Mouse (Mus musculus) cerebellum, adult 11 months (tissue): Measurements from ENCODE around the gene Slc1a3.
A peak's percentile ranks its signal among the peaks of the same experiment; 100 is the strongest.
"Not testable (repeated sequence)": the region's sequence is repeated elsewhere in the genome, so short reads cannot be mapped to it uniquely, and the experiment has no call there.

Experiments used
- DNase-seq: peaks from one replicate; pipeline ENCODE4 v3.0.0; 2022

Slc1a3 gene

DNA sequence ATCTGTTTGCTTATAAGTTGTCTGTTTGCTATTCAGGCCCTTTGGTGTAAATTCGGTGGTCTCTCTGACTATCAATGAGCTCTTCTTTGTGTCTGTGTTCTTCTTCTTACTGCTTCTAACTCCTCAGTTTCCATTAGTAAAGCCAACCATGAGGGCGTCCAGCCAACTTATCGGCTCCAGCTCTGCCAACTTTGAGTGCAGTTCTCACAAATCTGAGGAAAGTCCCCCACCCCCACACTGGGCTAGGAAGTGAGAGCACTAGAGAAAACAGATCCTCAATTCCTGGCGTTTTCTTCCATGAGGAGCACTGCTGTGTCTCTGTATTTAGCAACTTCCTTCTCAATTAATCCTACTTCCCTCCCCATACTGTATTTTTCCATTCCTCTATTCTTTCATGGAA, 4.4 kb downstream of the Slc1a3 start:
- DNase-seq = peak; percentile 12

DNA sequence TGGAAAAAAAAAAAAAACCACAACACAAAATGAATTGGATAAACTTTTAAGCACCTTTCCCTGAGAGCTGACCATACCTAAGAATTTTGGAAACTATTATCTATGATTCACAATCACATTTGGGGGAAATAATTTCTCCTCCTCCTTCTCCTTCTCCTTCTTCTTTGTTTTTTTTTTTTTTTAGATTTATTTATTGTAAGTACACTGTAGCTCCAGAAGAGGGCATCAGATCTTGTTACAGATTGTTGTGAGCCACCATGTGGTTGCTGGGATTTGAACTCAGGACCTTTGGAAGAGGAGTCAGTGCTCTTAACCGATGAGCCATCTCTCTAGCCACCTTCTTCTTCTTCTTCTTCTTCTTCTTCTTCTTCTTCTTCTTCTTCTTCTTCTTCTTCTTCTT, 5.0 kb downstream of the Slc1a3 start:
- not testable (repeated sequence) for DNase-seq

DNA sequence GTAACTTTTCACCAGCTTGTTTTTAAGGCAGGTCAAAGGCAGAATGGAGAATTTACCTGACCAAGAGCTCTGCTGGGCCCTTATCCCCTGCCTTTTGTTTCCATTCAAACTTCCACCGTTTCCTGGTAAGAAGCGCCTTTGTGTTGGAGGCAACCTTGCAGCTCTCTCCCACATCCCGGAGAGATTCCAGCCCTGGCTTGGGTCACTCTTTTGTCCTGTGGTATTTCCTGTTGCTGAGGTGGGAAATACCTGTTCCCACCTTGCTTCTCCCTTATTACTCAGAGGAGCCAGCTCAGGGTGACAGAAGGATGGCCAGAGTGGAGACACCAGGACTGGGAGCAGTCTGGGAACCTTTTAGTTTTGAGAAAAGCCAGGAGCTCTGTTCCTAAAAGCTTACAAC, 12.6 kb downstream of the Slc1a3 start:
- DNase-seq = no peak

DNA sequence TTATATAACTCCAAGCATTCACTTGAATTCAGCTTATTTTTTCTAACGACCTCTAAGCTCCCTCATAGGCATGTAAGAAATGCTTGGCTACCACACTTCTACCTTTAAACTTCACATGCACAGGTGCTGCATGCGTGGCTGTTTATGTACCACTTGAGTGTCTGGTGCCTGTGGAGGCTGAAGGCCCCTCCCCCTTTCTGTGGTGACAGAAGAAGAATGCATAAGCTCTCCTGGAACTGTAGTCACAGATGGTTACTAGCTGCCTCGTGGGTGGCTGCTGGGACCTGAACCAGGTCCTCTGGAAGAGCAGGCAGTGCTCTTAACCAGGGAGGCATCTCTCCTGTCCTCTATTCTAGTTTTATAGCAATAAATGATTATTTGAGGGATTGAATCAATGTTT, 13.1 kb downstream of the Slc1a3 start:
- no peak for DNase-seq

DNA sequence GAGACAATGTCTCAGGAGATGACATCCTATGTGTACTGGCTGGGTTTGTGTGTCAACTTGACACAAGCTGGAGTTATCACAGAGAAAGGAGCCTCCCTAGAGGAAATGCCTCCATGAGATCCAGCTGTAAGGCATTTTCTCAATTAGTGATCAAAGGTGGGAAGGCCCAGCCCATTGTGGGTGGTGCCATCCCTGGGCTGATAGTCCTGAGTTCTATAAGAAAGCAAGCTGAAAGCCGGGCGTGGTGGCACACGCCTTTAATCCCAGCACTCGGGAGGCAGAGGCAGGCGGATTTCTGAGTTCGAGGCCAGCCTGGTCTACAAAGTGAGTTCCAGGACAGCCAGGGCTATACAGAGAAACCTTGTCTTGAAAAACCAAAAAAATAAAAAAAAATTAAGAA, 20.4 kb downstream of the Slc1a3 start:
- not testable (repeated sequence) for DNase-seq

DNA sequence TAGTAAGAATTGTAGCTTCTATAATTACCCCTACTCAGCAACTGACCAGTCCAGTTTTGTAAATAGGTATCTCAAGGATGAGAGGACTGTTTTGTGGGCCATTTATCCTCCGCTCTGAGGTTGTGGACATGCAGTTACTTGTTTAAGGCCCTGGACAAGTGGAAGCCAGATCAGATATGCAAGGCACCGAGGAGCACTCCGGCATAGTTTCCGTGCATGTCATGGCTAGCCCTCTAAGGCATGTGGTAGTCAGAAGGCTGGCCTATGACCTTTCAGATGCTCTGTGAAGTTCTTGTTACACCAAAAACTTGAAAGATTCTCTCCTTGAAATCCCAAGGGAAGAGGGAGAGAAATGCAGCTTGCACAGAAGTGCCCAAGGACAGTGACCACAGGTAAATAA, 23.7 kb downstream of the Slc1a3 start:
- no peak for DNase-seq

DNA sequence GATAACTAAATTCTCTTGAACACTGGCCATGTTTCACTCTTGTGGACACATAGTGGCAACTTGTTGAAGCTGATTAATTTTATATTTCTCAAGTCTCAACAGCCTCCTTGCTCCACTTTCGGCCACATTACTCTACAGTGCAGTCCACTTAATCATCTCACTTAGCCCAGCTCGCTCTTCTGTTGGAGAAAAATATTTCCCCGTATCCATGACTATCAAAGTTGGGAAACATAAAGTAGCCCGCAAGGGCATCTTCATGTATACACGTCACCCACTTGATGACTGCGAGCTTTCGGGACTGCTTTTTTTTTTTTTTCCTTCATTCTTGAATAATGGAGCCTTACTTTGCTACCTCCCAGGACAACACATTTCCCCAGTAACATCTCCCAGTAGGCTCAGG, 25.1 kb downstream of the Slc1a3 start:
- no peak for DNase-seq

DNA sequence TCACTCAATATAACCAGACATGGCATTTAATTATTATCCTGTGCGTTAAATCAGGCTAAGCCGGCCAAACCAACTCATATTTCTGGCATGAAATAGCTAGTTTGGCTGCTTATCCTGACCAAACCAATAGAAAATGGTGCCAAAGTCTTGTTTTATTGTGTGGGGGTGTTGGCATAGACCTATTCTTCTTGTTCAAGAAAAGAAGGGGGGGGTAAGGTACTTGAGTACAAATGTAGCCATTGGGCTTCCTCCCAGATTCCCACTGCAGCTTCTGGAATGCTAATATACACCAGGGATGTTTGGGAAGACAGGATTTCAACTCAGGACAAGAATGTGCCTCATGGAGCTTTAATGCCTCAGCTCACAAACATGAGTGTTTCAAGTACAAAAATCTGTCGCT, 26.3 kb downstream of the Slc1a3 start:
- no peak for DNase-seq

DNA sequence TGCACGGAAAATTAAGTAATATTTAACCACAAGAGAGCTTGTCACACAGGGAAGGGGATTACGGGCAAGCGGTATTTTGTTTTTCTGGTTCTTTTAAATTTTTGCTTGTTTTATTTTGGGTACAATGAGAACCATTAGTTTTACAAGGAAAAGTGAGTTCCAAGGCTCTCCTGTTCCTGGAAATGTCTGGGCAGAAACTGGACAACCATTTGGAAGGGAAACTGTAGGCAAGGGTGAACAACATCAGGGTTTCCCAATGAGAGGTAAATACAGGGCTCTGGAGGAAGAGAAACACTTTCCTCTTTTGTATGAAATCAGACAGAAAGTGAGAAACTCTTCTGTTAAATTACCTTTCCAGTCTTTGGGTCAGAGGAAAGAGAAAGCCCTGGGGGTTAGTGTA, 27.7 kb downstream of the Slc1a3 start:
- no peak for DNase-seq

DNA sequence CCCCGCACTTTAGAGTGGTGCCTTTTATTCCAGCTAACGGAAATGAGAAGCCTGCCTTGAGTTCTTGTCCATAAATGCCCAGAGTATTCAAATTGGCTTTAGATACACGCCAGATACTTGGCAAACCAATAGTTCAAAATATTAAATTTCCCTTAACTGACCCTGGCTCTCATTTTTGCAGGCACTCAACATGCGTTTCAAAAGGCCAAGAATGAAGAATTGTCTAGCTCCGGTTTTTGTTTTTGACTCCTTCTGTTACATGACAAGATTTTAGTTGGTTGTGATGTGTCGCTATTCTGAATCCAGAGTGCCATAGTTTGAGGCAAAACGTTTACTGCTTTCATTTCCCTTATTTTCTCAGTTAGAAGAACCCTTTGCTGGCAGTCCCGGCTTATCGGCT, 28.1 kb downstream of the Slc1a3 start:
- DNase-seq = no peak

DNA sequence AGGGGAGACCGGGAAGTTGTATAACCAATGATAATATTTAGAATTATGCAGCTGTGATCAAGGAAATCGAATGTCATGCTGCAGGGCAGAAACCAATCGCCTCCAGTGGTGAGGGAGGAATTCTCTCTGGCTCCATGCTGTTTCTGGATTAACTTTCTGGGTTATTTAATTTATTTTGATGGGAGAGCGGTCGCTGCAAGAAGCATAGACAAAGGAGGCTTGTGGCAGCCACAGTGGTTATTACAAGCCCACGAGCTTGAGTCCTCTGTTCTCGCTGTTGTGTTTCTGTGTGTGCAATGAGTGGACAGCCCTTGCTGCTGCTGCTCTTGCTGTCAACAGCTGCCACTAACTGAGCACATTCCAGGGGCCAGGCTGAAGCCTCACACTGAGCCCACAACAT, 28.6 kb downstream of the Slc1a3 start:
- DNase-seq = no peak

DNA sequence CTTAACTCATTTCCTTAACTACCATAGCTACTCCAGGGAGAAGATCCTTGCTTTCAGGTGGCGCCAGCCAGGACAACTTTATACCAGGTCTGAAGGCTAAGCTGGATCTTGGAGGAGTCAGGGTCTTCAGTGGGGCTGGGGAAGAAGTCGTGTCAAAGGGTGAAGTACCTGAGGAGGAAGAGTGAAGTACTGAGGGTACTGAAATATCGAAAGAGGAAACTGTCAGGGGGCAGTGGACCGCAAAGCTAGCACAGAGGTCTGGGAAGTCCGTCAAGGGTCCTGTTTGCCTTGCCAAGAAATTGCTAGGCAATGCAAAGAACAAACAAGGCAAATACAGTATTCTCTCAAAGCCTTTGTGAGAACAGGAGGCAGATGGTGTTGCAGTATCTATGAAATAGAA, 29.6 kb downstream of the Slc1a3 start:
- DNase-seq = no peak

DNA sequence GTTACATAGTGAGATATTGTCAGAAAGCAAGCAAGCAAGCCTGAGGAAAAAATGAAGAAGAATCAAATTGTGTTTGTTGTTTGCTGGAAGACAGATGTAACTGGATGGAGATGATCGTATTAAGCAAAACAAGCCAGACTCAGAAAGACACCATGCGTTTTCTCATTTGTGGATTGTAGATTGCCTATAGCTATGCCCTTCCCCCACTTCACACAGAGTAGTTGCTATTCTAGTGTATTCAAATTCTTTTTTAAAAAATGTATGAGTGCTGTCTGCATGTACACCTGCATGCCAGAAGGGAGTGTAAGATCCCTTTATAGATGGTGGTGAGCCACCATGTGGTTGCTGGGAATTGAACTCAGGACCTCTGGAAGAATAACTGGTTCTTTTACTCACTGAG, 33.6 kb downstream of the Slc1a3 start:
- no peak for DNase-seq

DNA sequence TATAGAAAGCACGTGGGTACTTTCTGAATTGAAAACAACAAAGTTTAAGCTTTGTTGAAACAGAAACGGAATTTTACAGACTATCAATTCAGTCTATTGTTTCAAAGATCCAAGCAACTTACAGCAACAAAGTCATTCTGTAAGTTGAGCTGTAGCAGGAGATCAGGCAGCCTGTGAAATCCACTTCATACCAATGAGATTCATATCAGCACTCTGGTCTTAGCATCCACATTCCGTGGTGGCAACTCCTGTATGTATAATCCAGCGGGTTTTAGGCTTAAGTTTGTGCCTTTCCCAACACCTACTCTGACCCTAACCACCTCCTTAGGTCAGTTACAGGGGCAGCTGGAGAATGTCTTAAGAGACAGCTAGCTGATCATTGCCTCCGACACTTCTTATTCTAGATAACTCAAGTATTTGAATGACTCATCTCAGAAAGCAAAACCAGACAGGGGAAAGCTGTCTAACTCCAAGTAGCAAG, 34.3 kb downstream of the Slc1a3 start:
- DNase-seq = no peak

DNA sequence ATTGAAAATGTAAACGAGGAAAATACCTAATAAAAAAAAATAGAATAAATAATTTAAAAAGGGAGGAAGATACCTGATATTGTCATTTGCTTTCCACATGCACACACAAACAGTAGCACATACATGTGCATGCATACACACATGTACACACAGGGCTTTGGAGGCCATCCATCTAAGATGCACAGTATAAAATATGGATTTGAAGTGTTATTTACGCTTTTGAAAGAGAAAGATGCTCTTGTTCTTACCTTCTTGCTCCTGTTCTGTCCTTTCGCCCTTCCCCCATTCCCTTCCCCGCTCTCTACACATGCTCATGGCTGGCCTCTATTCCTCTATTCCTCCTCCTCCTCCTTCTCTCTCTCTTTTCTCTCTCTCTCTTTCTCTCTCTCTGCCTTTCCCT, 34.9 kb downstream of the Slc1a3 start:
- no peak for DNase-seq

DNA sequence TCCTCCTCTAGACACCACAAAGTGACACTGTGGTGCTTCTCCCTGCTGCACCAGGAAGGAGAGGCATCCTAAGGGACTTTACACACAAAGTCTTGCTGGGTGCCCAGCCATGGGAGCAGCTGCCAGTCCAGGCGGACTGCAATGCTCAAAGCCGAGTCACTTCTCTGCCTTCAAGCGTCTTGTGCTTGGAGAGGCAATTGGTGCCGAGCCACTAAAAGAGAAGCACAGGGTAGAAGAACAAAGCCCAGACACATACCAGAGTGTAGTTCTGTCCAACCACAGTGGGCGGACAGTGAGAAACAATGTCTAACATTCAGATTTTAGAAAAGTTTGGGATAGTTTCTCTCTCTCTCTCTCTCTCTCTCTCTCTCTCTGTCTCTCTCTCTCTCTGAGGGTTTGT, 38.0 kb downstream of the Slc1a3 start:
- DNase-seq = no peak

DNA sequence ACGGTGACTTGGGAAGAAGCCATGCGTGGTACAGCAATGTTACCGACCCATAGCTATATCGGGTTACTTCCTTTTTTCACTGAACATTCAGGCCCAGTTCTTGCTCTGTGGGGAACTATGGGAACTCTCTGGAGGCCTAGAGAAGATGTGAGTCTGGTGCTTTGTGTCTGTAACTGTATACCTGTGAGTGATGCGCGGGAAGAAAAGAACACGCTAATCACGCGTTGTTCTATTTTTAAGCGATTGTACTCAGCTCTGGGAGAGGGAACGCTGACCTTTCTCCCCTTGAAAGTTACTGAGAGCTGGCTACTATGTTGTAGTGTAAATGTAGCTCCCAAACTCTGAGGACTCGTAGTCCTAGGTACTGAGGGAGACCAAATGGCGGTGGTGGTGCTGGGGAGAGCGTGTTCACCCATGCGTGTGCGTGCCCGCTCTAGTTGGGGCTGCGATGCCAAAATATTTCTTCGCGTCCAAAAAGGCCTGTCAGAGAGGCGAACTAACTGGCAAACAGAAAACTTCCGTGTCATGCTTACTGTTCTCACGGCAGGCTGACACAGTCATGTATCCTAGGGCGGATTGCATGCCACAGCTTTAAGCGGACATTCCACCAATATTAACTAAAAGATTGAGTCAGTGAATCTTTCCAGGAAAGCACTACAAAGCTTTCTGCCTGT, 42.6 kb downstream of the Slc1a3 start:
- no peak for DNase-seq

DNA sequence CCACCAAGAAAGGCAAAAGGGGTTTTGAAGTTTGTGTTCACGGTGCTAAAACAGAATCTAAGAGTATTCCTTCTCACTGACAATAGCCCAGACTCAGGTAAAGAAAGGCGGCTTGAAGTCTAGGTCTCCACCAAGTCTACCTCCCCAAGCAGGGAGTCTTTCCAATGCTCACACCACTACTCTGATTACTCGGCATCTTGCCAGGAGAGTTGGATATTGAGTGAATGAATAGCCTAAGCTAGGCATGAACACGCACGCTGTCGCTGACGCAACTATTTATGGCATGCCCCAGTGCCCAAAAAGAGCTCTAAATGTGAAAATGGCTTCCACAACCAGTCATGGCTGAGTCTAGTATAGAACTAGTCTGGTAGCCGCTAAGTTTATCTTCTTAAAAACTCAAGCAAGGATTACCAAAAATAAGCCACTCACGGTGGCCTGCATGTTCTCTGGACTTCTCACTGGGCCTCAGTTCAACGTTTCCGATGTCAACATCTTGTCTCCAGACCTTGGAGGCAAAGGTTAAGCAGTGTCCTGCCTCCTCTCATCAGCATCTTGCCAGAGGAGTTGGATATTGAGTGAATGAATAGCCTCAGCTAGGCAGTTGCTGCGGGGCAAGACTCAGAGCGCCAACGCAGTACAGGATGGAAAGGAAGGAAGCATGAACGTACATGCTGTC, 44.8 kb downstream of the Slc1a3 start:
- no peak for DNase-seq

DNA sequence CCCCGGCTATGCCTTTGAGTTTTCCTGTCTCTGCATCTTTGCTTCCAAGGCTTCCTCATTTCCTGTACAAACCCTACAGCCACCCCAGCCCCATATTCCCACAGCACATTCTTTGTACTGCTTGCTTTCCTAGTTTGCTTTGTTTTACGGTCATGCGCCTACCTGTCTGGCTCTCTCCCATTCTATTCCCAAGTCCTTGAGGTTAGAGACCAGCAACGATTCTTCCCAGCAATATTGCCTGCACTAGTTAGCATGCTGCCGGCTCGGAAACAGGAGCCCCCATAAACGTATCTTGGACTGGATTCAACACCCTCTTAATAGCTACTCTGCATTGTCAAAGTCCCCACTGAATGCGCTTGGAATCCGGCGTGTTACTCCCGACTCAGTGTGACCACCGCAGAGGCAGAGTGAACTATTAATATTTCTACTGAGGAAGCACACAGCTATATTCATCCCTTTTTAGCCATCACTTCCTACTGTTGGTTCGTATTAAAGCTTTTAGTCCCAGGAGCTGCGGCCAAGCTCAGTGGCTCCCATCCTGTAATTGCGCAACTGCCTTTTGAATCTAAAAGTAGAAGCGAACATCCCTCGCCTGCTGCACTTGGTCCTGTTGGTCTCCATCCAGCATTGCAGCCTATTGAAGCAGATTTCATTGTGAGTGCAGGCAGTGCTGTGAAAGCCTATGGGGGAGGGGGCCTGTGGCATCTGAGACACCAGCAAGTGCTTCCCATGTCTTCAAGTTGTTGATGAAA, 47.0 kb downstream of the Slc1a3 start:
- DNase-seq = peak; percentile 9

DNA sequence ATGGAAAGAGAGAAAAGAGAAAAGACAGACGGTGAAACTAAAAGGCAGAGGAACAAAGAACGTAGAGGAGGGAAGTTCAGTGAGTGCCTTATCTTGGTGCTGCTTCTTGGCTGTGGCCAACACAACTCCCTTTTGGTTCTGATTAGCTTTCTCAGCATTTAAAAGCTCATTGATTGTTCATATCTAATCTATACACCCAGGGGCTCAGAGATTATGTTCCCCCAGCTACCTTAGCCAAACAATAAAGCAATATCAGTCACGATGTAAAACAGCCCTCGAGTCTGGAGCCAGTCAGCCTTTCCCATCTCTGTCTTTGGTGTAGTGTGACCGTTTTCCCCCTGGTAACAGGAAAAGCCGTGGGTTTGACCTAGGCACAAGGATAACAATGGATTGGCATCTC, 48.7 kb downstream of the Slc1a3 start:
- no peak for DNase-seq

DNA sequence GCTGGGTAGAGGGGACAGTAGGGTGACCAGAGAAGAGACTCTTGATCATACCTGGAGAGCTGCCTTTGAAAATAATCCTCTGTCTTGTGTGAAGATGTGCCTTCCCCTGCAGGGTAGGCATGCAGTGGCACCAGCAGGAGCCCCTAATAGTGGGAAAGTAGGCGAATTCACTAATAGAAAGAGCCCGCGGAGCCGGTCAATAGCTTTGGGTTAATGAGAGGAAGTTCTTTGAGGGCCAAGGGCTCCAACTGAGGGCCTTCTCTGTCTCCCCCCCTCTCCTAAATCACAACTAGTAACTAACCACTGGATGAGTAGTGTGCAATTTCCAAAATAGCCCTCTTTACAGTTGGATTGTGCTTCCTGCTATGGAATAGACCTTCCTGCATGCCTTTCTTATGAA, 50.6 kb downstream of the Slc1a3 start:
- DNase-seq = no peak

DNA sequence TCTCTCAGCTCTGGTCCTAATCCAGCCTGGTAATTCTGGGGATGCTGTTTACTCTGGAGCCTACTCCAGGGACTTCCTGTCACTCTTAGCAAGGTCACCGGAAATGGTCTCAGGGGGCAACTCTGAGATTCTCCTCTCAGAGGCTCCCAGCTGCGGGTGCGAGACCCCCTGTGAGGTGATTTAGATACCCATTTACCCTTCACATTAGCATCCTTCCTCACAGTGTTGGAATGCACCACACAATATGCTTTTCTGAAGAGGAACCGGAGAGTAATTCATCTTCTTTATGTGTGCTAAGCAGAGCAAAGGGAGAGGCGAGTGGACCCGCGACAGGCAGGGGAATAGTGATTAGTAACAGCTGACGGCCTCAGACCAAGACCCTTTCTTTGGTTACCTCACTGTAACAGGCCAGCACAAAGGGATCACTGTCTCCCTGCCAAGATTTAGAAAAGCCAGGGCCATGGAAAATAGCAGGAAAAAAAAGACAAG, 51.0 kb downstream of the Slc1a3 start:
- DNase-seq = no peak

DNA sequence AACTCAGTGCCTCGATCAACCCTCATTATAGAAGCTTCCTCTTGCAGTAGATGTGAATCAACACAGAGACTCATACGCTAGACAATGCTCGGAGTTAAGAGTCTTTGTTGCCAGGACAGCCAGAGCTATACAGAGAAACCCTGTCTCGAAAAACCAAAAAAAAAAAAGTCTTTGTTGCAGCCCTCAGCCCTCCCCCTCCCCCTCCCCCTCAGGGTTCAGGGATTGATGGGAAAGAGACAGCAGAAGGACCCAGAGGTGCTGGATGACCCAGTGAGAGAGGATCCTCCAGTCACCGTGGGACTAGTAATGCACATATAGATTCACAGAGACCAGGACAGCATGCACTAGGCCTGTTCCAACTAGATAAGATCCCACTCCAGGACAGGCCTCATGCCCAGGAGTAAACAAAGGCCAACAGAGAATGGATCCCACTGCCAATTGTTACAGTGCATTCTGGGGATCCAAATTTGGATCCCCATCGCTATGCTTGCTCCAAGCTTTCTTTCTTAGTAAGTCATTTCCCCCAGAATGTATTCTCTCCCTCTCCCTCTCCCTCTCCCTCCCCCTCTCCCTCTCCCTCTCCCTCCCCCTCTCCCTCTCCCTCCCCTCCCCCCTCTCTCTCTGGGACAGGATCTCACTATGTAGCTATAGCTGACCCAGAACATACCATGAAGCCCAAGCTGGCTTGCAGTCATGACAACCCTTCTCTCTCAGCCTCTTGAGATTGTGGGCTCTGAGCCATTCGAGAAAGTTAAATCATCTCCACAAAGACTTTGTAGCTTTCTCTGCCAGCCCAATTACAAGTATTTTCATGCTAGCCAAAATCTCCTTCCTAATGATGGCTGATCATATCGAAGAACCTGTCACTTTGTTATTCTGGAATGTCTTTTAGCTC, 52.2 kb downstream of the Slc1a3 start:
- no peak for DNase-seq
